Mouse (Mus musculus) liver, adult 2 months (tissue): ENCODE results near the gene Fcrlb.

Source experiments
- CTCF ChIP-seq: fragments of 200-500 bp; IDR thresholded peaks from 2 replicates; pipeline ENCODE4 v1.5.1; 2011; ENCODE audit warnings: low read depth, low read length, control low read depth
- POLR2A ChIP-seq: fragments of 200-500 bp; IDR thresholded peaks from 2 replicates; pipeline ENCODE4 v1.6.1; 2011; ENCODE audit warnings: low read length, control low read depth; ENCODE audit not compliant: insufficient read depth; ENCODE audit errors: extremely low read depth

- no peak for TF ChIP-seq POLR2A
- TF ChIP-seq CTCF: no peak
These were observed 49.6 kb upstream of the Fcrlb start for GRCm38 (mm10) chr1:170962301-170962700.
